Mouse (Mus musculus): ENCODE measurements around the gene Coq6.
"Not testable (repeated sequence)": the region's sequence is repeated elsewhere in the genome, so short reads cannot be mapped to it uniquely, and the experiment has no call there.

Gene Coq6

GRCm38 (mm10) chr12:84361555-84362489 is at the start of gene Coq6, which contains the start of gene Fam161b:
Coq6 (plus strand) TSS chr12:84361657.
Fam161b (minus strand) TSS chr12:84361833.
- DNase-seq: peak; percentile 93

- no peak for DNase-seq
Observed at GRCm38 (mm10) chr12:84316006-84316405, 45.5 kb upstream of the Coq6 start.

GRCm38 (mm10) chr12:84316721-84317621 is 44.5 kb upstream of the Coq6 start, which contains the start of gene Zfp410:
Zfp410 (plus strand) TSS chr12:84316852.
- DNase-seq: peak; percentile 90

GRCm38 (mm10) chr12:84327111-84327512 is 34.3 kb upstream of the Coq6 start:
- DNase-seq: no peak

GRCm38 (mm10) chr12:84336963-84337625 is 24.4 kb upstream of the Coq6 start:
- no peak for DNase-seq

- no peak for DNase-seq
Observed at GRCm38 (mm10) chr12:84347192-84347591, 14.3 kb upstream of the Coq6 start.

- DNase-seq: not testable (repeated sequence)
Observed at GRCm38 (mm10) chr12:84358699-84359098, 2.8 kb upstream of the Coq6 start.

- DNase-seq: no peak
Observed at GRCm38 (mm10) chr12:84362872-84363271, 1.4 kb downstream of the Coq6 start.

GRCm38 (mm10) chr12:84364291-84364690 is 2.8 kb downstream of the Coq6 start:
- DNase-seq: no peak

GRCm38 (mm10) chr12:84365137-84365536 is 3.7 kb downstream of the Coq6 start:
- DNase-seq: no peak

GRCm38 (mm10) chr12:84366971-84367370 is 5.5 kb downstream of the Coq6 start:
- no peak for DNase-seq

GRCm38 (mm10) chr12:84371647-84372046 is 10.2 kb downstream of the Coq6 start:
- no peak for DNase-seq

- DNase-seq: no peak
Observed at GRCm38 (mm10) chr12:84373831-84374481, 12.5 kb downstream of the Coq6 start.

- no peak for DNase-seq
Observed at GRCm38 (mm10) chr12:84382369-84382768, 20.9 kb downstream of the Coq6 start.

- peak in 1 of 2 experiments; percentile 12 for DNase-seq
Observed at GRCm38 (mm10) chr12:84384644-84385081, 23.2 kb downstream of the Coq6 start.

- no peak for DNase-seq
Observed at GRCm38 (mm10) chr12:84385408-84385807, 24.0 kb downstream of the Coq6 start.

- no peak for DNase-seq
Observed at GRCm38 (mm10) chr12:84388097-84388496, 26.6 kb downstream of the Coq6 start.

GRCm38 (mm10) chr12:84388774-84389400 is 27.4 kb downstream of the Coq6 start:
- no peak for DNase-seq

GRCm38 (mm10) chr12:84390336-84390735 is 28.9 kb downstream of the Coq6 start:
- DNase-seq: no peak

- DNase-seq: no peak
Observed at GRCm38 (mm10) chr12:84392681-84393080, 31.2 kb downstream of the Coq6 start.

- DNase-seq: no peak
Observed at GRCm38 (mm10) chr12:84393847-84394246, 32.4 kb downstream of the Coq6 start.
